Mouse (Mus musculus): ENCODE data around the gene Rnf157.

Gene Rnf157

DNA sequence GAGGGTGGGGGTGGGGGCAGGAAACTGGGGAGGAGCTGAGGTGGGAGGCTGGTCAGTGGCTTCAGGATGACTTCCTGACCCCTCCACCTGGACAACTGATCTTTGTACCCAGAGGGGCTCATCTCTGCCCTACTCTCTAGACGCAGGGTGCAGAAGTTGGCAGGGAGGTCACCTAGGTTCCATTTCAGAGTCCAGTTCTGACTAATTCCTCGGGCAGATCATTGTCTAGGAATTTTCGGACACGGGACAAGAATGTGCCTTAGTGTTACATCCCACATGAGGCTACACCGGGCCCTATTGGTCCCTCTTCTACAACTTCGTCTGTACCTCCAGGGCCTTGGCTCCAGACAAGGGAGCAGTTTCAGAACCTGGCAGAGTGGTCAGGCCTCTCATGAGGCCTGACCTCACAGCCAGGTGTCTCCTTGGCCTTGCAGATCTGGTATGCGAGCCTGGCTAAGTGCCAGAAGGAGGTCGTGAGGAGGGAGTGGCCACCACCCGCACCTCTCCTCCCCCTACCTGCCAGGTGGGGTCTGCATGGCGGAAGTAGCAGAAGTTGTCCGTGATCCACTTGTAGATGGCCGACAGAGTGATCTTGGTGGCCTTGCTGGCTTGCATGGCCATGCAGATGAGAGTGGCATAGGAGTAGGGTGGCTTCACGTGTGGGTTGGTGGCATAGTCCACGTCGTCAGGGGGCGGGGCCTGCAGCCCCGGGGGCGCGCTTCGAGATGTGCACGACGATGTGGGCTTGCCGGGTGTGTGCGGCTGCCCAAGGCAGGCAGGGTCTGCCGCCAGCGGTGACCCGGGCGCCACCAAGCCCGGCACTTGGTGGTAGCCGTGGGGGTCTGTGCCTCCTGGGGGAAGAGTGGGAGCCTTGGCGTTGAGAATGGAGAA, 79.1 kb downstream of the Rnf157 start:
- DNase-seq, result peak; percentile 48

DNA sequence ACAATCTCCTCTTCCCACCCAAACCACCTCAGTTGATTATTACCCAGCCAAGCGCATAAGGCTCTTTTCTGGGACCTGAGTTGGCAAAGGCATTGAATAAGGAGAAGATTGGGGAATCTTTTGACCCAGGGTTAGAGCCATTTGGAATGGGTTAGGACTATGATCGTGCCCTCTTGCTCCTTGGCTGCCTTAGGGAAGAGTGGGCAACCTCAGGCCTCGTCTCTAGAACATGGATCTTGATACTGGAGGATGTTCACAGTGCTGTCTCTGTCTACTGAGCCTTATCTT, 79.9 kb downstream of the Rnf157 start:
- no peak for DNase-seq

DNA sequence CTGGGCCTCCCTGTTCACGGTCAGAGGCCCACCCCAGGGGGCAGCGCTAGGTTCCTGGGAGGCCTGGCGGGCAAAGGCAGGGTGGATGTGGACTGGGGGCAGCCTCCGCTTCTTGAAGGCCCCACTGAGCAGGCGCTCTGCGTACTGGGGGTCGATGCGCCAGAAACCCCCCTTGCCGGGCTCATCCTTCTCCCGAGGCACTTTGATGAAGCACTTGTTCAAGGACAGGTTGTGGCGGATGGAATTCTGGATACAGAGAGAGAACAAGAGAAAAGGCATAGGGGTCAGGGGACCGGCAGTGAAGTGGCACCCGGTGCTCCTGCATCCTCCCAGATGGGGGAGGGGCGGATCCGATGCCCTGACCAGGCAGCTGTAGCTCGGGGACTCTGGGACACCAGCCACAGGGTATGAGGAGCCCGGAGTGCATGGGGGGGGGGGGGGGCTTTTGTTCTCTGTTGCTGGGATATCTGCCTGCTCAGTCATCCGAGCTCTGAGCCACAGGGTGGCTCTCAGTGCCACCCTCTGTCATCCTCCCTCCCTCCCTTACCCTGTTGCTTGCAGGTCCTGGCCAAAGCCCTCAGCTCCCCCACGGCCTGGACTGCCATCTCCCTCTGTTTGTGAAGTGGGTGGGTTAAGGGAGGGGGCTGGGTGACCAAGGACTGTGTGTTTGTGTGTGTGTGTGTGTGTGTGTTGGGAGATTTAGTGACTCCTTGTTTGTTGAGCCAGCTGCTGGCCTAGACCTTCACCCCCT, 80.4 kb downstream of the Rnf157 start:
- no peak for DNase-seq

DNA sequence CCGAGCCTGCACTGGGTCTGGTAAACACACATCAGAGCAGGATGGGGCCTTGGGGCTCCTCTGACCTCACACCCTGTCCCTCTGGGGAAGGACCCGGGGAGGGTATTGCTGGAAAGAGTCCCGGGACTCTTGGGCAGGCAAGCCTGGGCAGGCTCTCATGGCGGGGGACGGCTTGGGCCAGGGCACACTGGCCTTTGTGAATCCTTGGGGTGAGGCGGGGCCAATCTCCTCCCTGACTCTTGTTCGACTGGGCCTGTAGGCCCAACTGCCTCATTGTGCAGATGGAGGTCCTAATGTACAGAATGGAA, 82.7 kb downstream of the Rnf157 start:
- no peak for DNase-seq

DNA sequence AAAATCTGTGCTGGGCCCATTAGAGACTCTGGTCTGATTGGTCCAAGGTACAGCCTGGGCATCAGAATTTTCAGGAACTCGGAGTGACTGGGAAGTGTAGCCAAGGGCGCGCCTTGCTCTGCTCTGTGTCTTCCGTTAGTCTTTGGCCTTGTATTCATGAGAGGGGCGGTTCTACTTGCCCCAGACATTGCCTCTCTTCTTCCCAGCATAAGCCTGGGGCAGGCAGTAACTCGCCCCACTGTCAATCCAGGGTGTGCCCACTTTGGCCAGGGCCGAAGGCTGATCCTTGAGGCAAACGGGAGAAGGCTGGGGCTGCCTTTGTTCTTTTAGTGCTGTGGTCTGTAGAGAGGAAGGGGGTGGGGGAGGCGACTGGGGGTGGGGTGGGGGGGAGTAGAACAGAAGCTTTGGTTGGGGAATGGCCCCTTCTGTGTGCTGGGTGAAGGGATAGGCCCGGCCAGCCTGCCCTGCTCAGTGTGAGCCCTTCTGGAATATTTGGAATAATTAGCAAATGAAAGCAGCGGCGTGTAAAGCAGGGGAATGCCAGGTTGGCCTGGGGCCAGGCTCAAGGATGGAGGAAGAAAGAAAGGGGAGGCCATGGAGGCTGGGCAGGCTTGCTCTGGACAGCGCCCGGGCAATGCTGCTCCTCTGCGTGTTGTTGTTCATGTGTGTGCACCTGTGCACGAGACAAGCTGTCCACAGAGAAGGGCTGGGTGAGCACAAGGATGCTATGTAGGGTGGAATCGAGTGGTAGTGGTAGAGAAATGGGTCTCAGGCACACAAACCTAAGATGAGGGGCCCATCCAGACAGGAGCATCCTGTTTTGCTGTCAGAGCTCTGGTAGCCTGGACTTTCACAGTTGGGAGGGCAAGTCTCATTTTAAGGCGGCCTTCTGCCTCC, 83.3 kb downstream of the Rnf157 start:
- no peak for DNase-seq

DNA sequence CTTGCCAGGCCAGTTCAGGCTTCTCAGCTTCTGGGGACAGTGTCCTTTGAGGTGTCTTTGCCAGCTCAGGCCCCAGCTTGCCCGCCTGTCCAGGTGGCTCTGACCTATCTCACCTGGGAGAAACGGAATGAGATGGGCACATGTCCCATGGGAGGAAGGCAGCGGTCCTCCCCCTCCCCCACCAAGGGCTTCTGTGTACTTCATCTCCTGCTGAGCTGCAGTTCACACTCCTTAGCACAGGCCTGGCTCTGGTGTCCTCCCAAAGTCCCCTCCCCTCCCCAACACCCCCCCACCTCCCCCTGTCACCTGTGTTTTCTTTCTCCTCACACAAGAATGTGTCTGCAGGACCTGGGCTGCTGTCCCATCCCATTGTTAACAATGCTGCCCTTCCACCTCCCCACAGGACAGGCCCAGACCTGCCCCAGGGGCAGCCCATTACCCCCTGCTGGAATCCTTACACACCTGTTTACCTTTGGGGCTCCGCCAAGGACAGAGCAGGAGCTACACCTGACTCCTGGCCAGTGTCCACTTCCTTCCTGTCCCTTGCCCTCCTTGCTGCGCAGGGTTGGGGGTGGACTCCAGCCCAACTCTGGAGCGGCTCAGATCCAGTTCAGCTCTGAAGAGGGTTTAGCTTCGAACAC, 85.7 kb downstream of the Rnf157 start:
- no peak for DNase-seq

DNA sequence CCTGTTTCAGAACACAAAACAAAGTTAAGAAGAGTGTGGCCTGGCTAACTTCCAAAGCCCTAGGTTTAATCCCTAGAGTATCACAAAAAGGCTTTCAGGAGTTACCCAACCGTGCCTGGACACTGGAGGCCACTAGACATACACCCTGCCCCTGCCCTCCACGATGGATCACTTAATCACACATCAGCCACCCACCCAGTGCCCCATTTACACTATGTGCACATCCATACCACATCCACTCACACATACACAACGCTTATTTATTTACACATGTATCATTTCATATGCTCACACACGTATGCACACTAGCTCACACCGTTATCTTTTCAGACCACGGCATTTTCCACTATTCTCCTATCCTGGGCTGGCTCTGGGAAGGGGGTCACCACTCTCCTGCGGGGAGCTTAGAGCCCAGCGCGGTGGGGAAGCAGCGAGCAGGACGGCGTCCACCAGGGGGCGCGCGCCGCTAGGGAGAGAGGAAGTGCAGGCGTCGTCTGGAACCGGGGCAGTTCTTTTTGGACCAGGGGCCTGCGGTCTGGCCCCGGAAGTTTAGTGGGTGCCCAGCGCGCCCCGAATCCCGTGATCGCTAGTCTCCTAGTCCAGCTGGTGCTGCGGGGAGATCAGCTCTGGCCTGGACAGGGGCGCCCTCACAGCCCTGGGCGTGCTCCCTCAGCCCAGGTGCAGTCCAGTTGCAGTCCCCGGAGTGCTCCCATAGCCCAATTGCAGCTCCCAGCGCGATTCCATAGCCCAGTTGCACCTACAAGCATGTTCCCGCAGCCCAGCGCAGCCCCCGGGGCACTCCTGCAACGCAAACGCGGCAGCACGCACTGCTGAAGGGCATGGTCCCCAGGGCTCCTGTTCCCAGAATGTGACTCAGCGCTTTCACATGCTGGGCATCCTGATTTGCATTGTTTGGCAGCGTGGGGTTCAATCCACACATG, 93.8 kb downstream of the Rnf157 start:
- DNase-seq, result peak; percentile 98

DNA sequence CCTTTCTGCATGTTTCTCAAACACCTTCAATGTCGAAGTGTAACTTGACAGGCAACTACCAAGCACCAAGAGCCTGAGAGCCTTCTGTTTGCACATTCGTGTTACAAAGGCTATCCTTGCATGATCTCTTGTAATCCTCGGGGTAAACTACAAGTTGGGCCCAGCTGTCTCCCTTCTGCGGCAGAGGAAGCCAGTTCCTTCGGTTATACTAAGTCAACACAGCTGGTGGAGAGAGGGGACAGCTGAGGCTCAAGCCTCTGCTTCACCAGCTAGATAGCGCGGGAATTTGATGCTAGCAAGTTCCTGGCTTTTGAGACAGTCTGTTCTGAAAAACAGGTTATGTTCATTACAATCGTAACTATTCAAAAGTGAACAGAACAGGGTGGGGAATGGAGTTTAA, 100.5 kb downstream of the Rnf157 start:
- peak; percentile 37 for DNase-seq

DNA sequence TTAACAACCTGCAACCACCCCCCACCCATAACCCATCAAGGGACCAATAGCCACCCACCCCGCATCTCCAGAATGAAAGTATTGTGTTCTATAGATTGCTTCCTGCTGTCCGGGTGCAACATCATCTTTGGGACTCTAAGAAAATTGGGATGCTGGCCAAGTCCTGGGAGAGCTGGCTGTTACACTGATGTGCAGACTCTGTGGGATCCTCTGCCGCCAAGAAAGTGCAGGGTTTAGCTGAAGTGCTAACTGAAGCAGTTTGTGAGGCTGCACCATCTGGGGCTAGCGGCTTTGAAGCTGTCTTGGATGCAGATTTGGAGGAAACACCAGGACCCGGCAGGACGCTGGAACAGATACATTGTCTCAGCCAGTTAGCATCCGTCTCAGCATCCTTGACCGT, 101.7 kb downstream of the Rnf157 start:
- peak; percentile 8 for DNase-seq

DNA sequence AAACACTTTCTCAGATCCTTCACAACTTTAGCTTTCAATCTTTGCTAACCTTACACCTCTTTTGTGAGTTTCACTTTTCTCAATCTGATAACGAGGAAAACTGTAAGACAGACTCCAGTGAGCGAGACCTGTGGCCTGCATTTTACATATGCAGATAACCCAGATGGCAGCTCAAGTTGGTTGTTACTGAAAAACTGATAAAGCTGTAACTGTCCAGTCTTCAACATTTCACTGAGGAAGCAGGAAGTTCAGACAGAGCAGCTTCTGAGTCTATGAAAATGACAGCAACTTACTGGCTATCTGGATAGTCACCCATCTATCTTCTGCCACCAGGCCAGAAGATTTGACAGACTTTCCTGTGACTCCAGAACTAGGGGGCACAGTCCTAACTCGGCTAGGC, 103.2 kb downstream of the Rnf157 start:
- DNase-seq, result no peak

DNA sequence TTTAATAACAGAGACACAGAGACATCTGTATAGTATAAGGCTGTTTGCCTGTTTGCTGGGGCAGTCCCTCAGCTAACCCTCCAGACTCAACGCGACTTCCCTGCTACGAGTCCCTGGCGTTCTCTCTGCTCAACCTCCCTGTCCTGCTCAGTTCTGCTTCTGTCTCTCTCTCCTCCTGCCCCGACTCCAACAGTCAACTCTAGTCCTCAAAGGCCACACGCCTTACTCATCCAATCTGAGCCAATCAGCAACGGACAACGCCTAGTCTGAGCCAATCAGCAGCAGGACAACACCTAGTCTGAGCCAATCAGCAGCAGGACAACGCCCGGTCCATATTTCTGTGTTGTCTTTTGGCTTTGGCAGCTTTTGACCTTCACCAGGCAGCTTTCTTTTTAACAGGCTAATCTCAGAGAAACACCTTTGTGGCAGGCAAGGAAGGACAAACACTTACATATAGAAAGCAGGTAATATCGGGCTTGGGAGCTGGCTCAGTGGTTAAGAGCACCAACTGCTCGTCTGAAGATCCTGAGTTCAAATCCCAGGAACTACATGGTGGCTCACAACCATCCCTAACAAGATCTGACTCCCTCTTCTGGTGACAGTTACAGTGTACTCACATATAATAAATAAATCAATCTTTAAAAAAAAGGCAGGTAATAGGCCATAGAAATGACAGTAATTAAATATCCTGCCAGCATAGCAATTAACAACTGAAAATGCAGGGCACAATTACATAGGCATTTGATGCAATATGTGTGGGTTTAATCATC, 104.9 kb downstream of the Rnf157 start:
- DNase-seq, result peak; percentile 10

DNA sequence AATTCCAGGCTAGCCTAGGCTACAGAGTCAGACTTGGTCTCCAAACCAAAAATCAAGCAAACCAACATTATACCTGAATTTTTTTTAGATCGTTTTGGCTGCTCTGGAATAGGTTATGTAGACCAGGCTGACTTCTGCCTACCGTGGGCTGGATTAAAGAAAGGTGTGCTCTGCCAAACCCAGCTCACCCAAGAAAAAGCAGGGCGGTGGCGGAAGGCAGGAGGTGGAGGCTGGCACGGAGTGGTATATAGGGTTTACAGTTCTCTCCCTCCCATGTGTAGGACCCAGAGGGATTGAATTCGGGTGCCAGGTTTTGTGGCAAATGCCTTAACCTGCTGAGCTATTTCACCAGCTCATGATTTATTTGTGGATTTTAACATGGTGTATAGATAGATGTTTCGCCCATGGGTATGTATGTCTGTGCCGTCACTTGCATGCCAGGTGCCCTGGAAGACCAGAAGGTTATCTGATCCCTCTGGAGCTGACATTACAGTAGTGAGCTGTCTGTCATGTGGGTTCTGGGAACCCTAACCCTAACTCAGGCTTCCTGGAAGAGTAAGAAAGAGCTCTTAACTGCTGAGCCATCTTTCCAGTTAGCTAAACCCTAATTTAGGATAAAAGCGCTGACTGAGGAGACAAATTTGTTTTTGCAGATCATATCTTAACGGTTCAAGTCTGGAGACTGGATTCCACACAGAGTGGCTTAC, 105.7 kb downstream of the Rnf157 start, which contains the start of gene Exoc7:
Exoc7 (minus strand) TSS at position 215 of the 707 bp plus-strand sequence.
- peak; percentile 26 for DNase-seq

DNA sequence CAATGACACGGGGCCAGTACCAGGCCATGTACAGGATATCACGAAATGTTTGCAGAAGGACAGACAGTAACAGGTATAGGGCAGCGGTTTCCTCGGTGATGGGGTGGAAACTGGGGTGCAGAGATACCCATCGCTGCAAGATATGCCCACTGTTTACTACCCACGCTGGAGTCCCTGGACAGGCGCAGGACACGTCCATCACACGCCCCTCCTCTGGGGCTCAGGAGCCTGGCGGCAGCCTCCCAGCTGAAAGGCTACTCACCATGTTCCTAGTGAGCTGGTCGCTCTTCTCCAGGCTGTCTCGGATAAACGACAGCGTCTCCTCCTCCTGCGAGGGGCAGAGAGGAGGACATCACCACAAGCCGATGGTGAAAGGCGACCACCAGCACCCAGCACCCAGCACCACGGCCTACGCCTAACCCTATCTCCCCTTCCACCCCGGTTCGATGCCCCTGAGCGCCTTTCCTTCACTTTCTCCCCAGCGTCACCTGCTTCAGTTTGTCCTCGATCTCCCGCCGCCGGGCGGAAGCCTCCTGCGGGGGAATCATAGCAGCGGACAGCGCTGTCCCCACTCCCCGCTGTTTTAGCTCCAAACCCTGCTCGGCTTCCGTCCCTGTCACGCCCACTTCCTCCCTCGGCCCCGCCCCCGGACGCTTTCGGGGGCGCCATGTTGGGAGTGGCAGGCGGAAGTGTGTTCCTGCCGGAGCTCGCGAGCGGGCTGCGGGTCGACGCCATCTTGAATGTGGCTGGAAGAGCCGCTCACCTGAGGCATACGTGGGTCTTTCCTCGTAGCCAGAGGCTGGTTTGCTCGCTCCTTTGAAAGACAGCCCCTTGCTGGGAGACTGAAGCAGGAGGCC, 106.5 kb downstream of the Rnf157 start:
- DNase-seq, result peak; percentile 97

DNA sequence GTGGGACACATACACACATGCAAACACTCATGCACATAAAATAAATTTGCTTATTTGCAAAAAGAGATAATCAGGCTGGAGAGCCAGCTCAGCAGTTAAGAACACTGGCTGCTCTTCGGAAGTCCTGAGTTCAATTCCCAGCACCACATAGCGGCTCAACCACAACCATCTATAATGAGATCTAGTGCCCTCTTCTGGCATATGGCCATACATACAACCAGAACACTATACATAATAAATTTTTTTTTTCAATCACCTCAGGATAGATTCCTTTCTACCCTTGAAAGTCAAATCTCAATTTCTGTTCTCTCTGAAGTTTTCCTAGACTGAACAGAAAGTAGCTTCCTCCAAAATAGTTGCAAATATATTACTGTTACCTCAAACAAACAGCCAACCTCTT, 107.4 kb downstream of the Rnf157 start:
- DNase-seq, result no peak

DNA sequence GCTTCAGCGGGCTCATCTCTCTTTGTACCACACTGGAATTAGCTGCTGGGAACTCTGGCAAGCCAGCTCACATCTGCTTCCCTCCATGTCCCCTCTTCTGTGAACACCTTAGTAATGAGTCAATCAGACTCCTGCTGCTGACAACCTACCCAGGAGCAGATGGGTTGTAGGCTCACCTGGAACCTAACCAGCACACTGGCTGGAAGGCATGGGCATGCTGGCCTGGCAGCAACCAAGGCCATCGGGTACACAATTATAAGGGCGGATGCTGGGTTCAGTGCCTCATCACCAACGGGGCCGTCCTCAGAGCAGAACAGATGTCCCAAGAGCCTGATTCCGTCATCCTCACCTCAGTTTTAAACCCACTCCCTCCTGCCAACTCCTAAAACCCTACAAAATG, 114.2 kb downstream of the Rnf157 start:
- DNase-seq, result no peak

DNA sequence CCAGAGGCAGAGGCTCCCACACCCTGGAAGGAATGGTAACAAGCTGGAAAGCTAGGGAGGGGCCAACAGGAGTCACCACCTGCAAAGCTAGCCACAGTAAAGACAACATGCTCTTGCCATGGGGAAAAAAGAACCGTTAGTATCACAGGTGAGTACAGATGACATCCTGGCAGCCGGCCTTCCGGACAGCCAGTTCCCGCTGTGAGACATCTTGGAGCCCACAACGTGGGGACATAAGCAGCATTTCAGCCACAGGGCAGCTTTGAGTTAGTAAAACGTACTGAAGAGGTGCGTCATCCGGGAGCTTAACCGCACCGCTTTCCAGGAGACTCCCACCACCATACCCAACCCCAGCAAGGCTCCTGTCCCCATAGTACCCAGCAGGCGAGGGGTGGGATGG, 114.6 kb downstream of the Rnf157 start:
- no peak for DNase-seq

DNA sequence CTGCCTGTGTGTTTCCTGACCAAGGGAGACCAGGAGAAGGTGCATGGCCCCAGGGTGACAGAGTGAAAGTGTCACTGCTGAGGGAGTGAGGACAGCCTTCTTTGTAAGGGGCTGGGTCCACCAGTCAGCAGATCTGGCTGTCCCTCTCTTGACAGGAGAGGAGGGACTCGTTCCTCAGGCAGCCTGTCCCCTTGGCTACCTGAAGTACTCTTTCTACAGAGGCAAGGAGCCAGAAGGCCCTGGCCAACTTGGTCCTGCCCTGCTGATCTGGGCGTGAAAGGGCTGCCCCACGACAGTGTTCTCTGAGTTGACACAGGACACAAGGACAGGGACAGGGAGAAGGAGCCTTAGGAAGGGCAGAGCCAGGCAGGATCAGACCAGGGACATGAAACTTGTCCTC, 115.8 kb downstream of the Rnf157 start:
- DNase-seq, result no peak

DNA sequence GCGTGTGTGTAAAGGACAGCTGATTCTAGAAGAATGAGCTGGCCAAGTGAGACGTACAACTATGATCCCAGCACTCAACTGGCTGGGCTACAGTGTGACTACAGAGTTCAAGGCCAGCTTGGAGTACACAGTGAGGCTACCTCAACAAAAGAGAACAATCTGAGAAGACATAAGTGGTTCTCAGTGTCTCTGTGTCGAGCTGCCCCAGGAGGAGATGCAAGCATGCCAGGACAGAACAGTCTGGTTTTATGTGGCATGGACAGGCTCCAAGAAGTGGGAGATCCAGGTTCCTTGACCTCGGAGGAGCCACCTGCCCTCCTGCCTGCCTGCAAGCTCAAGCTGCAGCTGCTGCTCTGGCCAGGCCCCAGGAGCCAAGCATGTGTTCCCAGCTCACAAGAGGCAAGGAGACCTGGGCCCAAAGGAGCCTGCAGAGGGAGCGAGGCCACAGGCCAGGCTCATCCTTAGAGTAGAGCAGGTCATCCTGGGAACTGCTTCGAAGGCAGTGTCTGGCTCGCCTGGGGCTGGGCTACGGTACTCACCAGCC, 116.6 kb downstream of the Rnf157 start:
- no peak for DNase-seq

DNA sequence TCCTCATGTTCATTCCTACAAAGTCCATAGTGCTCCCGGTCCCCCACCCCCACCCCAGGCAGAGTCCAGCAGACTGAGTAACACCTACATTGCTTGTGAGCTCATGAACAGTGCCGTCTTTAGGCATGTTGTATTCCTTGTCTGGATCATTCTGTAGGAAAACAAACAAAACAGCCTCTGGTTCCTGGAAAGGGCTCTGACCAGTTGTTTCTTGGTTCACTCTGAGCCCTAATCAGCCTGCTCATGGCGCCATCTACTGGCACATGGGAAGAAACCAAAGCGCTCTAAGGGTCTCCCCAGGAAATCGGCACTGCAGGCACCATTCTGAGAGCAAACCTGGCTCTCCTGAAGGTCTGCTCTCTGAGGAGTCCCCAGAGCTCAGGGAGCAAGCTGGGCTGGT, 118.5 kb downstream of the Rnf157 start:
- DNase-seq, result peak; percentile 70

Measured in thymus, postnatal 4 days (tissue).